Mouse (Mus musculus) heart, postnatal 14 days (tissue): ENCODE results near the gene Urm1. TPM values are rescaled to one million over a fixed set of nuclear protein-coding genes. Genes with fewer than 3 reads are reported as not detected.
"Not testable (repeated sequence)": the region's sequence is repeated elsewhere in the genome, so short reads cannot be mapped to it uniquely, and the experiment has no call there.

Experiments used
- DNase-seq, 2 experiments: peaks; one replicate each; pipeline ENCODE4 v3.0.0; 2021 to 2022
- intact Hi-C: fragments of 180-260 bp; cut with DNase I; formaldehyde crosslinking; loops from one replicate; pipeline ENCODE4 v1.15.1; 2025
- total RNA-seq, 2 experiments: library from RNA; stranded (reverse); gene quantifications; 2 replicates each; pipeline ENCODE4 v1.2.3; 2021

The Urm1 gene
- total RNA-seq, 2 experiments from 2014 or later = 30.4 to 31.7 TPM

DNA sequence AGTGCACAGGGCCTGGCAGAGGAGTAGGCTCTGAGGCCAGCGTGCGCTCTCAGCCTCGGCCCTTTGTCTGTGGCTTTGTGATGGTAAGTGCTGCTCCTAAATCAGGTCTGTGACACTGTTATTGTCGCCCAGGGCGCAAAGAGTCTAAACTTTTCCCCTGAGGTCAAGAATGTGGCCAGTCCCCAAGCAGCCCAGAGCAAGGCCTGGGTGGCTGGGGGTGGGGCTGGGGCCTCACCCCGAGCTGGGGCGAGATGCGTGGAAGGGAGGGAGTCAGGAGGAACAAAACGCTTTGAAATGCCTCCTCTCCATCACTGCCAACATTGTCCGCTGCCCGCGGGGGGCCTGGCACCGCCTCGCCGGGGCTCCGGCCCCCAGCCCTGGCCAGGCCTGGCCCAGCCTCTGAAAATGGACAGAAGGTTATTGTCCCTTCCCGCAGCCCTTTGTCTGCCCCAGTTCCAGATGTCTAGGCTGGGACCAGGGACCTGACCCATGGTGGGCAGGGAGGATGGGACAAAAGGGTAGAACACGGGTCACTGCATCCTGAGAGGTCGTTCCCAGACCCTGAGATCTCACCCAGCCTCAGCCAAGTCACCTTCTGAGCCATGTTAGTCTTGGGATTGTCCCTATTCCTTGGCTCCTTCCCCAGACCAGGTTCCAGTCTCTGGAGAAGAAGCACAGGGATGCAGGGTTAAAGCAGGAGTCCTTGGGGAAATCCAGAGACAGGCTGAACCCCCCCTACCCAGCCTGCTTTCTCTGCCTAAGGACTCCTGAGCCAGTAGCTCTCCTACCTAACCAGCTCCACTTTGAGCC, 36.8 kb downstream of the Urm1 start:
- no peak for DNase-seq
- intact Hi-C loops = loop anchor here (5.0 kb wide), 1 partner anchor 89 kb away; no protein-coding TSS in a partner anchor

DNA sequence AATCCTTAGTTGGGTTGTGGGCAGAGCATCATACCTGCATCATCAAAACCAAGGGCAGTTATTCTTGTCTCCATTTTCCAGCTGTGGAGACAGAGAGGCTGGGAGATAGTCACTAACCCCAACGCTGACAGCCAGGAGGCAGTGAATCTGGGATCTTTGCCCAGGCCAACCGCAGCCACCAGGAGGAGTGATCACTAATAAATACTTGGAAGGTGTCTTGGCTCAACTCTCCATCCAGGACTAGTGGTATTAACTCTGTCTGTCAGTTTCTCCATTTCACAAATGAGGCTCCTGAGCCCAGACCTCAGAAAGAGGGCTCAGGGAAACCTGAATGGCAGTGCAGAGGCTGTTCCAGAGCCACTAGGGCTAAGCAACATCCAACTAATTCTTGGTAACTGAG, 37.5 kb downstream of the Urm1 start:
- intact Hi-C loops = loop anchor here (5.0 kb wide), 1 partner anchor 90 kb away; no protein-coding TSS in a partner anchor
- no peak for DNase-seq

DNA sequence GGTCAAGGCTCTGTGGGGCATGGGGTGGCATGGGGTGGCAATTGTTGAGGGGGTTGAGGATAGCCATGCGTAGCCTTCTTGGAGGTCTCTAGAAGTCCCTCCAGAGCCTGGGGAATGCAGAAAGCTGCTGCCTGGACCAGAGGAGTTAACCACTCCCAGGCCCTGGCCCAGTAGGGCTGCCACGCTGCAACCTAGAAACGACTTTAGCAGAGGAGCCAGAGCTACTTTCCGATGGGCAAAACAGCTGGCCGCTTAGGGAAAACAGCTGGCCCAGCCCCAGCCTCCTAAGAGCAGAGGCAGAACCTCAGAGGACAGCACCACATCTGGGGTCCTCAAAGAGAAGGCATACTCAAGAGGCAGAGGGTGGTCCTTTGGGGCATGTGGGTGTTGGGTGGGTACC, 38.1 kb downstream of the Urm1 start:
- no peak for DNase-seq
- intact Hi-C loops = loop anchor here (2.0 to 5.0 kb wide), 2 partner anchors 41 to 91 kb away; no protein-coding TSS in a partner anchor

DNA sequence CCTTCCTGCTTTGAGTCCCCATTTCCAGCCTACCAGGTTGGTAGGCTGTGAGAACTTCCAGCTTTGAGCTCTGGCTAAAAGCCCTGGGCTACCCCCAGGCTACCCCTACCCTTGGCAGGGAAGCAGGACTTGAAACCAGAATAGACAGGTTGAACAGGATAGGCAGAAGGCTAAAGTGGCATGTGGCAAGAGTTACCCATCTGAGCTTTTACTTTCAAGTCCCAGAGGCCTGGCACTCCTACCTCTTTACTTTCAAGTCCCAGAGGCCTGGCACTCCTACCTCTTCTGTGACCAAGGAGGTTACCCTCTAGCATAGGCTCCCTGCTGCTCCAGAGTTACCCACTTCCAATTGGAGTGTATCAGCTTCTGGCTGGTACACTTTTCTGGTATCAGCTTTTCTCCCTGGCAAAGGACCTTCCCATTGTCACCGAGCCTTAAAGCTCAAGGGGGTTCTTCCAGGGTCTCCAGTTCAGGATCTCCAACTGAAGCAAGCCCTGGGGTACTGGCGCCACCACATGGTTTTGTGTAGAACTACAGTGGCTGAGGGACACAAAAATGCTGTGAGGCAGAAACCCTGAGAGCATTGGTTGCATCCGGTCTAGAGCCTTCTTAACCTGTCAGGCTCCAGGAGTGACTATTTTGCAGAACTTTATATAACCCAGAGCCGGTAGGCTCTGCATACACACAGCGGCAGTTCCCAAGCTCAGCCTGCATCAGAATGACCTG, 39.0 kb downstream of the Urm1 start:
- intact Hi-C loops = loop anchor here (2.0 to 5.0 kb wide), 2 partner anchors 42 to 92 kb away; no protein-coding TSS in a partner anchor
- peak; percentile 22 to 55 for DNase-seq

DNA sequence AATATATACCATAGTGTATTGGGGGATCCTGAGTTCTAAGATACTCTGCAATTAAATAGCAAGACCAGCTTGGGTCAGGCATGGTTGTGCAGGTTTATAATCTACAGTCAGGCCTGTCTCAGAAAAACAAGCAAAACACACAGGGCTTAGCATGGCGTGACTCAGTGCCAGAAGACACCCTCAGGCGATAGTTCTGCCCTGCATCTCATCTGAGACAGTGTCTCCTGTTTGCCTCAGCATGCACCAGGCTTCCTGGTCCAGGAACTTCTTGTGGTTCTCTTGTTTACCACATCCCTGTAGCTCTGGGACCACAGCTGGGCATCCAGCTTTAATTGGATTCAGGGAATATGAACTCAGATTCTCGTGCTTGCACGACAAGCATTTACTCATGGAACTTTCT, 45.2 kb downstream of the Urm1 start:
- DNase-seq = no peak
- intact Hi-C loops = no loop called here

DNA sequence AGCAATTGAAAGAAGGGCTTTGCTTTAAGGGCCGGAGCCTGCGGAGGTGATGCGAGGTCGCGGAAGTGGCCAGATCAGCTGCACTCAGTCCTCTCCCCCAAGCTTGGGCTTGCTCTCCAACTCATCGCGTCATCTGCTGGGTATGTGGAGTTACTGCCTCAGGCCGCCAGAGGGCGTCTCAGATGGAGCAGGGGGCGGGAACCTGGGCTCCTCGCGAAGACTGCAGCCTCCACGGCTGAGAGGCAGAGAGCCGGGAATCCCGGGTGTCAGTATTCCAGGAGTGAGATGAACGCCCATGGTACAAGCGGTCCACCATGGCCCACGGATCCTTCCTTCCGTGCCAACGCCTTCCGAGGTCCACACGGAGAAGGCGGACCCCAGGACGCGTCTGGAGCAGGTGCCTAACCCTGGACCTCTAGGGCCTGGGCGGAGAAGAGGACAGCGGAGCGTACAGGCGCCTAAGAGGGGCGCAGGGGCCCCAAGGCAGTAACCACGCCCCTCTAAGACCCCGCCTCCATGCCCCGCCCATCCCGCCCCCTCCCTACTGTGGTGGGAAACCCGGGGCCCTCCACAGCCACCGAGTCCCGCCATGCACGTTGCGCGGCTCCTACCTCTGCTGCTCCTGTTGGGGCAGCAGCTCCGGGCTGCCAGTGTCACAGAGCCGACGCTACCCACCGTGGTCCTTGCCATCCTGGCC, 49.2 kb downstream of the Urm1 start, which contains the start of gene Cercam:
Gene Cercam (plus strand): TSS at position 216 of the 697 bp plus-strand sequence.
- peak; percentile 89 to 93 for DNase-seq
- intact Hi-C loops = no loop called here

DNA sequence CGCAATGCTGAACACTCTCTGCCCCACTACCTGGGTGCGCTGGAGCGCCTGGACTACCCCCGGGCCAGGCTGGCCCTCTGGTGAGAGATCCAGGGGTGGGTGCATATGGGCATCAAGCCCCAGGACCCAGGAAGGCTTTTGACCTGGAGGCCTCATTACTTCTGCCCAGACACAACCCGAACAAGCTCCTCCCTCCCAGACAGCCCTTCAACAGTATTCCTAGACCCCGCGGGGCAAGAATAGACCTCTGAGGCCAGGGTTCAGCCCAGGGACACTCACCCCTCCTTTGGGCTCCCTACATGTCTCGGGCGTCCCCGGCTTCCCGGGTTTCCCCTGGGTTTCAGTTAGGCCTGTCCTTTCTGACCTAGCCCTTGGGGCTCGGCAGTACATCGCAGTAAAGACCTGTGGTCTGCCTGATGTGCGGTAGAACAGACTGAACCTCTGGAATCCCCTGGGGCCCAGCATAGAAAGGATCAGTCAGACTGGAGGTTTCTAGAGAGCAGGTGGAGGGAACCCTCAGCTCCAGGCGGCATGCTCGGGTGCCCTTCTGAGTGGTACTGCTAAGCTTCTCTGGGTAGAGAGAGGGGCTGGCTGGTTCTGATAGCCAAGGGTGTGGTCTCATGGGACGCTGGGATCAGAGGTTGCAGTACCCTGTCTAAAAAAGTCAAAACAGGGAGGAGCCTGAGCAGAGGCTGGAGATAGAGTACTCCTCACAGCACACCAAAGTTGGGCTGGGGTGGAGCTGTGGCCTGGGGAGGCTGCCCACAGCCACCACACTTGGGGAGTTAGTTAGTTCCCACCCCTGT, 50.0 kb downstream of the Urm1 start:
- peak; percentile 36 to 40 for DNase-seq
- intact Hi-C loops = no loop called here

DNA sequence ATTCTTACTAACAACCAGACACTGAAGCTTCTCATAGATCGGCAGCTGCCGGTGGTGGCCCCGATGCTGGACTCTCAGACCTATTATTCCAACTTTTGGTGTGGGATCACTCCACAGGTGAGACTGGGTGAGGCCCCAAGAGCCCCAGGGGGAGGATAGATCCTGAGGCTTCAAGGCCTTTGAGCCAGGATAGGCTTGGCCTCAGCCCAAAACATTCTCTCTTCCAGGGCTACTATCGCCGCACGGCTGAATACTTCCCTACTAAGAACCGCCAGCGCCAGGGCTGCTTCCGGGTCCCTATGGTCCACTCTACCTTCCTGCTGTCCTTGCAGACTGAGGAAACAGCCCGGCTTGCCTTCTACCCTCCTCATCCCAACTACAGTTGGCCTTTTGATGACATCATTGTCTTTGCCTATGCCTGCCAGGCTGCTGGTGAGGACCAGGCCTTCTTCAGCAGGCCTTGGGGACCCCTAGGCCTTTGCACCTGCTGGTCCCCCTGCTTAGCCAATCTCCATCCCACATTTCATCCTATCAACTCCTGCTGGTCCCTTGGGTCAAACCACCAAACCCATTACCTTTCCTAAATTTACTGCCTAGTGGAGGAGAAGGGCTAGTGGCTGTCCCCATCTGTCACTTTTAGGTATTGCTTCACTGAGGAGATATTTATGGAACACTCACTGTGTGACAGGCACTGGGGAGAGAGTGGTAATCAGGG, 52.9 kb downstream of the Urm1 start:
- DNase-seq = no peak
- intact Hi-C loops = no loop called here

DNA sequence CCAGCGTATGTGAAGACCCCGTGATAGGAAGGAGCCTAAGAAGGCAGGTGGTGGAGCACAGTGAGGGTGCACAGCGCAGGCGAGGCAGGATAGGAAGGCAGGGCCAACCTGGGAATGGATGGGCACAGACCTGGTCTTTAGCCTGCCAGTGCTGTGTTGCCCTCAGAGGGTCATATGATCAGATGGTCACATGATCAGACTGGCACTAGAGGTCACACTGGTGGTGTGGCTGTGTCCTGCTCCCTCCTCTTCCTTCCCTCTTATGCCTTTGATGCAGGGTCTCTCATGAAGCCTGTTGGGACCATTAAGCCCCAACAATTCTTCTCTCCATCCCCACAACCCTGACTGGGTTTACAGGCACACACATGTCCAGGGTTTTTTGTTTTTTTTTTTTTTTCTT, 53.9 kb downstream of the Urm1 start:
- intact Hi-C loops = no loop called here
- DNase-seq = no peak

DNA sequence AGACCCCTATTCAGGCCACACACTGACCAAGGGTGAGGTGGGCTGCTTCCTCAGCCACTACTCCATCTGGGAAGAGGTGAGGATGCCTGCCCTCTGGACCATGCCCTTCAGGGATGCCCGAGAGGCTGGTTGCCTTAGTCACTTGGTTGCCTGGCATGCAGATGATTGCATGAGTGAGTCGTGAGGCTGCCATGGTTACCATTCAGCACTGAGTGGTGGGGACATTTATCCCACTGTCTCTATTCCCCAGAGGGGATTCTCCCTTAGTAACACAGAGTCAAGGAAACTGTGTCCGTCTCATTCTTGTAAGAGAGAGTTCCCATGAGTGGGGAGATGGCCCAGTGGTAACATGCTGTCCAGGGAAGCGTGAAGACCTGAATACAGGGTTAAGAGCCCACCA, 58.2 kb downstream of the Urm1 start:
- intact Hi-C loops = no loop called here
- DNase-seq = no peak

DNA sequence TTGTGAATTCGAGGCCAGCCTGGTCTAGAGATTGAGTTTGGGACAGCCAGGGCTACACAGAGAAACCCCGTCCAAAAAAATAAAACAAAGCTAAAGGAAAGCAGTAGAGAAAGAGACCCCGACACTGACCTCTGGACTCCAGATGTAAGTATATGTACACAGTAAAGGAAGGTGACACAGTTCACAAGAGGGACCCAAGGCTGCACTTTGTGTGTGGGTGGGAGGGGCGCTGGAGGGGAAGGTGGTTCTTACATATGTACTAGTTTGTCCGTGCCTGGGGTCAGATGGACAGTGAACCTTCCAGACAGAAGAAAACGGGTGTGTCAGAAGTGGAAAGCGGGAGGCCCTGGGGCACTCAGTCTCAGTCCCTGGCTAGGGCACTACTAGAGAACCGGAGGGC, 59.3 kb downstream of the Urm1 start:
- intact Hi-C loops = no loop called here
- DNase-seq = no peak

DNA sequence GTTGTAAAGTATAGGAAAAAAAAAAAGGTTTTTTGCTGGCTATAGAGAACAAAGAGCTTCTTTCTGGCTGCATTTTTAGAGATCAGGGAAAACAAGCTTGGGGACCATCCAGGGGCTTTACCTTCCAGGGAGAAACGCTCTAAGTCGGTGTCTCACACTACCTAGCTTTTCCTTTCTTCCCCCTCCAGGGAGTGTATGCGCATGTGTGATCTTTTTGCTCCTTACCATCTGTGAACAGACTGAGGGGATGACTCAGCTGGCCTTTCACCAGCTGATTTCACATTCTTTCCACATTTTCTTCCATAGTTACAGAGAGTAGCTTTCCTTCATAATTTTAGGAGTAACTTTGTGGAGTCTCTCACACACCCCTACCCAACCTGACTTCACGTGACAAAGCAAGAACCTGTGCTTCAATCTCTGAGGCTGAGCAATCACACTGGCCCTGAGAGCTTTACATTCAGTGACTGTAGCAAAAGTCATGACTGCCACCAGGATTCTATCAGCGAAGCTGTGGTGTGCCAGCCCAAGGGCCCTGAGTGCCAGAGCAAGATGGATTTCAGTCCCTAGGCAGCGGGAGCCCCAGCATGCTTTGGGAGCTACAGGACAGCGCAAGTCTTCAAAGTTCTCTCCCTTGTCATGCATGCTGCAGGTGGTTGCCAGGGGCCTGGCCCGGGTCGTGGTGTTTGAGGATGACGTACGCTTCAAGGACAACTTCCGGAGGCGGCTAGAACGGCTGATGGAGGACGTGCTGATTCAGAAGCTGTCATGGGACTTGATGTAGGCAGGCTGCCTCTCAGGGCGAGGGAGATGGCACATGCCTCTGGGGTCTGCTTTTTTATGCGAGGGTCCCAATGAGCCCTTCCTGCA, 60.3 kb downstream of the Urm1 start:
- peak in 1 of 2 experiments; percentile 32 for DNase-seq
- intact Hi-C loops = no loop called here

DNA sequence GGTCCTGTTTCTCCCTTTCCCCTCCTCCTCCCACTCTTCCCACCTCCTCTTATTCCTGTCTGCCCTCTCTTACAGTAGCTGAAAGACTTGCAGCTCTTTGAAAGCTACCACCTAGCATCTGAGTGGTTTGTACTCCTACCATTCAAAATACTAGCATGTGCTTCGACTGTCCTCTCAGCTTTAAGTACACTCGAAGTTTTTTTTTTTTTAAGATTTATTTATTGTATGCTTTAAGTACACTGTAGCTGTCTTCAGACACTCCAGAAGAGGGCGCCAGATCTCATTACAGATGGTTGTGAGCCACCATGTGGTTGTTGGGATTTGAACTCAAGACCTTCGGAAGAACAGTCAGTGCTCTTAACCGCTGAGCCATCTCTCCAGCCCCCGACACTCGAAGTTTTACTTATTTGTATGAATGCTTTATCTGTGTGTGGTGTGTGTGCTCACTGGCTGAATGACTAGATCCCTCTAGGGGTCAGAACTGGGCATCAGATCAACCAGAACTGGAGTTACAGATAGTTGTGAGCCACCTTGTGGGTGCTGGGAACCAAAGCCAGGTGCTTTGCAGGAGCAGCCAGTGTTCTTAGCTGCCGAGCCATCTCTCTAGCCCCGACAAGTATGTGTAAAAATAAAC, 66.9 kb downstream of the Urm1 start:
- intact Hi-C loops, DNase-seq: not testable (repeated sequence)

DNA sequence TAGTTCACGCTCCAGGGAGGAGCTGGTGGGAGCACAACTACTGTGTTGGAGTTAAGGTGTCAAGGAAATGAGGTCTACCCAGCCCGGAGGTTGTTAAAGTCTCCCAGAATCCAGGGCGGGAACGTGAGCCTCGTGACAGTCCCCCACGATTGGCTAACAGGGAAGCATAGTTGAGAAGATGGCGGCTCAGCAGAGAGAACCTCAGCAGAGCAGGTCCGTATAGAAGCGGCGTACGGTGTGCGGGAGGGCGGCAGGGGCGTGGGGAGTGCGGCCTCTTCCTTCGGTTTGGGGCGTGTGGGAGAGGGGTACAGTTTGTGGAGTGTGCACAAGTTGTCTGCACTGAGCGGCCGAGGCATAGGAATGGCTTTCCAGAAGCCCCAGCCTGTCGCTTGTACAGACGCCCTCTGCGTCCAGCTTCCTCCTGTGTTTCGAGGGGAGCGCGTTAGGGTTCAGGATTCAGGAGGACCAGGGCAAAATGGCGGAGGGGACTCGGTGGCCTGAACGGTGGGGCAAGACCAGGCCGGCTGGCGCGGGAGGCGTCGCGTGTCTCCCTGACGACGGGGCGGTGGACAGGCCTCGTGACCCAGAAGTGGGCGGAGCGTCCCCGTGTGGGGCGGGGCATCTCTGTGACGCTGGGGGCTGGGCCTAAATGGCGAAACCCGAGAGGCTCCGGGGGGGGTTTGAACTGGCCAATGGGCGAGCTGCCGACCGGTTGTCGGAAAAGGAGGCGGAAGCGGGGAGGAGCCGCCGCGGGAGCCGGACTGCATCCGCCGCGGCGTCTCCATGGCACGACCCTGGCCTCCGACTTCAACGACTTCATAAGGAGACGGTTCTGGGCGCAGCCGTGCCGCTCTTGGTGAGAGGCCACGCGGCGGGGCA, 69.4 kb downstream of the Urm1 start, which contains the start of gene Odf2:
Gene Odf2 (plus strand): TSS at position 156 of the 879 bp plus-strand sequence.
- intact Hi-C loops = no loop called here
- peak; percentile 100 for DNase-seq

DNA sequence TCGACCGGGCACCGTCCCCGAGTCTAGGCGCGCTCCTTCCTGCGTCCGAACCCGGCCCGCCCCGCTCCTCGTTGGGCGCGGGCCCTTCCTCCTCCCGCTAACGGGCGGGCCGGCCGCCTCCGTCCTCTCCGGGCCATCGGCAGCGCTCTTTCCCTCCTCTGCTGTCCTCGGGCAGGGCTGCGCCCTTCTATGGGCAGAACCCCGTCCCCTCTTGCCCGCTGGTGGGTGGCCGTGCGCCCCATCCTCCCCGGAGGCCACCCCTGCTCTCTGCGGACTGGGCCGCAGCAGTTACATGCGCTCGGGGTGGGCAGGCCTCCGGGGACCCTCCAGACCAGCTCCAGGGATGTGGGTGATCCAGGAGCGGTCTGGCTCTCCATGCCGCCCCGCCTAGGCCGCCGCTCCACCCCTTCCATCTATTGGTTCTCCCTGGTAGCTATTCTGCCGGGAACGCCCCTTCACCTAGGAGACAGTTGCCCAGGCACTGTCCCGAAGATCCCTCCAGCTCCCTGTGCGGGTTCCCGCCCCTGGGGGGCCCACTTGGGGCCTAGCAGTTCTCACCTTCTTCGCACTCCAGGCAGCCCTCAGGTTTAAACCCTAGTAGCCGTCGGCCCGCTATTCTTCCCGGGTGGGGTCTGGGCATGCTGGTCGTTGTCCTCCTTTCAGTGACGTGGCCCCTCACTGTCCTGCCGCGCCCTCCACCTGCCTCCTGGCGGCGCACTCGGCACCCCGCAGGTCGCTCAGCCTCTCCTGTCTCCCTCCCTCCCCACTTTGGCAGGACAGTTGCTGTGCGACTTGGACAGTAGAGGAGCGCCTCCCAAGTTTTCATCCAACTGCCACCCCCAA, 70.3 kb downstream of the Urm1 start:
- intact Hi-C loops = no loop called here
- DNase-seq = peak; percentile 77 to 82

DNA sequence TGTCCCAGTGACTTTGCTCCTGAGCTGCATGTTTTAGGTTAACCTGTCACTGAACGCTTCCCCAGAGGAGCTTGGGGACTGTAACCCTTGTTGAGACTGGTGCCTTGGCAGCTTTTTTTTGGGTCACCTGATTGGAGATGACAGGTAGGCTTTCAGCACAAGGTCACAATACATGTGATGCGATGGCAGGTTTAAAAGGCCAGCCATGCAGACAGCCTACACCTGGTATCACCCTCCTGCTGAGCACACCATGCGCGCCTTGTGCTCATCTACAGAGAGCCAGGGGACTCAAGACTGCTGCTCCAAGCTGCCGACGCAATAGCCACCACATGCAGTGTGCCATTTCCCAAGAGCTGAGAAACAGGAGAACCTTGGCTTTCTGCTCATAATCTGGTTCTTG, 71.9 kb downstream of the Urm1 start:
- DNase-seq = no peak
- intact Hi-C loops = loop anchor here (2.0 kb wide), 1 partner anchor 45 kb away; no protein-coding TSS in a partner anchor
